Mouse (Mus musculus): Measurements from ENCODE around the gene 1110008P14Rik.

DNA sequence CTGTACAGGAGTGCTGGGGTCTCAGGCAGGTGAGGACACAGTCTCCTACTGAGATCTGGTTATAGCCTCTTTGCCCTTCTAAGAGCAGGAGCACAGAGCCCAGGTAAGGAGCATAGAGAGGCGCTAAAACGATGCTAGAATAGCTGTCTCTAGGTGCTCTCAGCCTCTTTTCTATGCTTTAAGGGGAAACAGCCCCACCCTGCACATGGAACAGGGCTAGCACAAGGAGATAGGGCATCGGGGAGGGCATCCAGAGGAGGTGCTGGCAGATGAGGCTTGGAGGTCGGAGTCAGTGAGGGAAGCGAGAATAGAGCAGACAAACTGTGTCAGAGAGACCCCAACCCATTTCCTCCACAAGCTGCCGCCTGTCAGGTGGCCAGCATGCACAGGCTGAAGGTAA lies 34.7 kb downstream of the 1110008P14Rik start:
- TF ChIP-seq CTCF (IDR thresholded peaks at IDR 0.05; ENCODE audit: low read depth) (no peak), EP300 (IDR thresholded peaks at IDR 0.05; ENCODE audit: low read depth) (no peak)
